Mouse (Mus musculus) Patski (cell line): ENCODE results near the gene C2cd5. TPM values are rescaled to one million over a fixed set of nuclear protein-coding genes. Genes with fewer than 3 reads are reported as not detected.

Experiments
- ATAC-seq: fragments of 100-300 bp; one replicate; pipeline ENCODE4 v1.8.0; 2021
- CTCF ChIA-PET: fragments of 350-600 bp; sonication (Branson Sonifier 250); formaldehyde crosslinking; loops from one replicate; lab custom pipeline; 2022; ENCODE audit warnings: inconsistent platforms; lab: Charles Lee
- POLR2A ChIA-PET: fragments of 350-600 bp; sonication (Branson Sonifier 250); formaldehyde crosslinking; loops from one replicate; lab custom pipeline; 2022; ENCODE audit warnings: antibody characterized with exemption, inconsistent platforms; lab: Charles Lee
- DNase-seq: peaks from one replicate; pipeline ENCODE4 v3.0.0-alpha.2; 2011; ENCODE audit warnings: low read depth, low spot score
- H3K27me3 ChIP-seq: fragments of 371-371 bp; one replicate; pipeline ENCODE4 v1.5.1; 2021
- CTCF ChIP-seq: fragments of 100-300 bp; IDR thresholded peaks from one replicate; pipeline ENCODE4 v1.5.1; 2021
- in situ Hi-C: fragments of 300-500 bp; cut with MboI; formaldehyde crosslinking; loops from 3 replicates; pipeline ENCODE4 v1.11.1; 2018; ENCODE audit warnings: low pct_unique_long_range_greater_than_20kb, mixed read lengths
- polyA plus RNA-seq: library from polyadenylated mRNA; unstranded; gene quantifications from one replicate; pipeline ENCODE4 v1.2.3, GENCODE M21; 2021

Gene C2cd5
- polyA plus RNA-seq, 1 experiment from 2014 or later, result 18.7 TPM

GRCm38 (mm10) chr6:143119325-143119724, 19.4 kb upstream of the C2cd5 start:
- in situ Hi-C loops, result no loop called here

GRCm38 (mm10) chr6:143116779-143117178, 16.8 kb upstream of the C2cd5 start:
- no peak for DNase-seq
- no peak for ATAC-seq
- ChIA-PET CTCF (no interaction called here), POLR2A (no interaction called here)
- in situ Hi-C loops, result no loop called here
- H3K27me3 ChIP-seq, result no peaks in the 10 kb centered on the region
- no peak for TF ChIP-seq CTCF

More at GRCm38 (mm10) chr6:143119325-143119724, 19.4 kb upstream of the C2cd5 start:
- no peak for DNase-seq
- ATAC-seq, result no peak
- ChIA-PET CTCF (interaction anchor here (0.8 to 1.6 kb wide), 3 partner anchors 13 to 56 kb away, joined by 3 to 4 read pairs (median 4); no protein-coding TSS in a partner anchor), POLR2A (interaction anchor here (1.3 kb wide), 1 partner anchor 10 kb away, joined by 5 read pairs; no protein-coding TSS in a partner anchor)
- TF ChIP-seq CTCF, result no peak
- no peaks in the 10 kb centered on the region for H3K27me3 ChIP-seq

GRCm38 (mm10) chr6:143115505-143115904, 15.6 kb upstream of the C2cd5 start:
- no peak for ATAC-seq
- TF ChIP-seq CTCF, result no peak
- H3K27me3 ChIP-seq, result no peaks in the 10 kb centered on the region
- ChIA-PET POLR2A (interaction anchor here (0.6 to 0.7 kb wide), 2 partner anchors 39 to 343 kb away, joined by 3 read pairs; no protein-coding TSS in a partner anchor), CTCF (interaction anchor here (0.7 to 1.3 kb wide), 2 partner anchors 59 to 79 kb away, joined by 3 to 5 read pairs; no protein-coding TSS in a partner anchor)
- no peak for DNase-seq
- in situ Hi-C loops, result no loop called here

GRCm38 (mm10) chr6:143115011-143115445, 15.1 kb upstream of the C2cd5 start:
- POLR2A ChIA-PET, result interaction anchor here (0.7 kb wide), 1 partner anchor 40 kb away, joined by 3 read pairs; no protein-coding TSS in a partner anchor
- TF ChIP-seq CTCF, result no peak
- DNase-seq, result no peak
- CTCF ChIA-PET, result interaction anchor here (0.7 to 1.3 kb wide), 3 partner anchors 23 to 80 kb away, joined by 3 to 5 read pairs (median 3); no protein-coding TSS in a partner anchor
- in situ Hi-C loops, result no loop called here
- ATAC-seq, result no peak
- H3K27me3 ChIP-seq, result no peaks in the 10 kb centered on the region

GRCm38 (mm10) chr6:143114556-143114955, 14.6 kb upstream of the C2cd5 start:
- DNase-seq (no peak), ATAC-seq (no peak)
- in situ Hi-C loops, result no loop called here
- POLR2A ChIA-PET, result interaction anchor here (0.7 kb wide), 1 partner anchor 40 kb away, joined by 3 read pairs; no protein-coding TSS in a partner anchor
- H3K27me3 ChIP-seq, result no peaks in the 10 kb centered on the region
- CTCF ChIA-PET, result interaction anchor here (1.2 to 1.3 kb wide), 2 partner anchors 23 to 60 kb away, joined by 3 to 5 read pairs; no protein-coding TSS in a partner anchor
- no peak for TF ChIP-seq CTCF

GRCm38 (mm10) chr6:143110371-143110770, 10.4 kb upstream of the C2cd5 start:
- ATAC-seq, result peak; percentile 44
- ChIA-PET CTCF (interaction anchor here (1.2 to 2.5 kb wide), 4 partner anchors 8 to 86 kb away, joined by 3 to 9 read pairs (median 4); no protein-coding TSS in a partner anchor), POLR2A (no interaction called here)
- no peaks in the 10 kb centered on the region for H3K27me3 ChIP-seq
- no peak for DNase-seq
- in situ Hi-C loops, result no loop called here
- TF ChIP-seq CTCF, result peak; percentile 45

- ATAC-seq (no peak), DNase-seq (no peak)
- ChIA-PET POLR2A (no interaction called here), CTCF (interaction anchor here (0.7 to 2.5 kb wide), 4 partner anchors 8 to 87 kb away, joined by 3 to 9 read pairs (median 4); no protein-coding TSS in a partner anchor)
- in situ Hi-C loops, result no loop called here
- no peak for TF ChIP-seq CTCF
- no peaks in the 10 kb centered on the region for H3K27me3 ChIP-seq
Measured at GRCm38 (mm10) chr6:143109622-143110218, 9.8 kb upstream of the C2cd5 start.

- ChIA-PET CTCF (interaction anchor here (0.9 to 1.3 kb wide), 2 partner anchors 9 to 67 kb away, joined by 3 read pairs; no protein-coding TSS in a partner anchor), POLR2A (no interaction called here)
- DNase-seq (no peak), ATAC-seq (no peak)
- no peak for TF ChIP-seq CTCF
- H3K27me3 ChIP-seq, result no peaks in the 10 kb centered on the region
- in situ Hi-C loops, result no loop called here
Measured at GRCm38 (mm10) chr6:143108031-143108430, 8.1 kb upstream of the C2cd5 start.

- in situ Hi-C loops, result no loop called here
- DNase-seq (no peak), ATAC-seq (no peak)
- H3K27me3 ChIP-seq, result no peaks in the 10 kb centered on the region
- no peak for TF ChIP-seq CTCF
- ChIA-PET POLR2A (no interaction called here), CTCF (interaction anchor here (0.9 to 1.3 kb wide), 2 partner anchors 9 to 67 kb away, joined by 3 read pairs; no protein-coding TSS in a partner anchor)
Measured at GRCm38 (mm10) chr6:143107611-143108010, 7.7 kb upstream of the C2cd5 start.

GRCm38 (mm10) chr6:143105766-143106165, 5.8 kb upstream of the C2cd5 start:
- POLR2A ChIA-PET, result no interaction called here
- in situ Hi-C loops, result no loop called here
- CTCF ChIA-PET, result no interaction called here
- DNase-seq (no peak), ATAC-seq (no peak)
- no peaks in the 10 kb centered on the region for H3K27me3 ChIP-seq
- no peak for TF ChIP-seq CTCF
